Mouse (Mus musculus): ENCODE results near the gene Pmf1.

DNA sequence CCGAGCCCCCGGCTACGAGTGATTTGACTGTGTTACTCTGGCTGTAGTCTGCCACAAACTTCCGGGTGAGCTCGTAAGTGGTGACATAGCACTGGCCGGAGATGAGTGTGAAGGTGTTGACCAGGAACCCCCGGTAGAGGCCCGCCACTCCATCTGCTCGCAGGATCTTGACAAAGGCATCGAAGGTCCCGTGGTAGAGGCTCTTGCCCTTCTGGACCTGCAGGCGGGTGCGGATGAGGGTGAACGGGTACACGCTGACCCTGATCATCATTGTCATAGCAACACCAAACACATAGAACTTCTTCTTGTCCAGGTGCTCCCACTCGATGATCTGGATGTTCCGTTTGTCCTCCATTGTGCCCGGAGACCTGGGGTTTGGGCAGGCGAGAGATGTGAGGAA lies 10.6 kb upstream of the Pmf1 start:
- TF ChIP-seq CTCF (IDR thresholded peaks at IDR 0.05; ENCODE audit: low read depth) (no peak), EP300 (IDR thresholded peaks at IDR 0.05; ENCODE audit: low read depth) (no peak)
